Mouse (Mus musculus) stomach, embryonic 14.5 days (tissue): ENCODE results near the gene Ccdc155. TPM values are rescaled to one million over a fixed set of nuclear protein-coding genes. Genes with fewer than 3 reads are reported as not detected.

Source experiments
- ATAC-seq: fragments of 200-750 bp; cut with Nextera tagmentation; 2 replicates; pipeline ENCODE4 v1.8.0; 2017; ENCODE audit warnings: low read depth, moderate TSS enrichment; ENCODE audit not compliant: insufficient number of reproducible peaks, insufficient read depth, low FRiP score
- H3K27ac ChIP-seq: fragments of 300-500 bp; sonication (generic); 2 replicates; pipeline ENCODE4 v1.5.1; 2014; ENCODE audit warnings: mild to moderate bottlenecking, low read length, moderate library complexity, mixed read lengths
- H3K27me3 ChIP-seq: fragments of 300-500 bp; sonication (generic); 2 replicates; pipeline ENCODE4 v1.6.1; 2014; ENCODE audit warnings: low read length, control low read depth, mixed read lengths; ENCODE audit not compliant: control insufficient read depth, insufficient read depth
- H3K36me3 ChIP-seq: fragments of 300-500 bp; sonication (generic); 2 replicates; pipeline ENCODE4 v1.6.1; 2014; ENCODE audit warnings: mild to moderate bottlenecking, control low read depth, low read length, moderate library complexity, mixed read lengths; ENCODE audit not compliant: control insufficient read depth, insufficient read depth
- H3K4me1 ChIP-seq: fragments of 300-500 bp; sonication (generic); 2 replicates; pipeline ENCODE4 v1.6.1; 2014; ENCODE audit warnings: low read length, control low read depth, mixed read lengths; ENCODE audit not compliant: control insufficient read depth, insufficient read depth
- H3K4me2 ChIP-seq: fragments of 300-500 bp; sonication (generic); replicated peaks from 2 replicates; pipeline ENCODE4 v1.6.1; 2014; ENCODE audit warnings: low read depth, low read length, control low read depth
- H3K4me3 ChIP-seq: fragments of 300-500 bp; sonication (generic); 2 replicates; pipeline ENCODE4 v1.5.1; 2014; ENCODE audit warnings: low read depth, low read length, control low read depth
- H3K9ac ChIP-seq: fragments of 300-500 bp; sonication (generic); replicated peaks from 2 replicates; pipeline ENCODE4 v1.6.1; 2014; ENCODE audit warnings: low read depth, mild to moderate bottlenecking, control low read depth, low read length, moderate library complexity, mixed read lengths
- H3K9me3 ChIP-seq: fragments of 300-500 bp; sonication (generic); 2 replicates; pipeline ENCODE4 v1.6.1; 2016; ENCODE audit warnings: low read depth, low read length, control low read depth; ENCODE audit not compliant: control insufficient read depth
- WGBS: fragments of 180-500 bp; shearing (Covaris S2); extraction: QIAGEN DNeasy Blood & Tissue Kit; methylation state at CpG from one replicate; pipeline ENCODE4 v1.1.7; 2014; 5-methylcytosine and 5-hydroxymethylcytosine counted together
- polyA plus RNA-seq: library from polyadenylated mRNA; unstranded; fragments of >200 nt; fragmentation: Nextera tagmentation; extraction: Ambion mirVana; gene quantifications from 2 replicates; pipeline ENCODE4 v1.2.1, GENCODE M21; 2014

Gene Ccdc155
- polyA plus RNA-seq, 1 experiment from 2014 or later = 0.22 TPM

DNA sequence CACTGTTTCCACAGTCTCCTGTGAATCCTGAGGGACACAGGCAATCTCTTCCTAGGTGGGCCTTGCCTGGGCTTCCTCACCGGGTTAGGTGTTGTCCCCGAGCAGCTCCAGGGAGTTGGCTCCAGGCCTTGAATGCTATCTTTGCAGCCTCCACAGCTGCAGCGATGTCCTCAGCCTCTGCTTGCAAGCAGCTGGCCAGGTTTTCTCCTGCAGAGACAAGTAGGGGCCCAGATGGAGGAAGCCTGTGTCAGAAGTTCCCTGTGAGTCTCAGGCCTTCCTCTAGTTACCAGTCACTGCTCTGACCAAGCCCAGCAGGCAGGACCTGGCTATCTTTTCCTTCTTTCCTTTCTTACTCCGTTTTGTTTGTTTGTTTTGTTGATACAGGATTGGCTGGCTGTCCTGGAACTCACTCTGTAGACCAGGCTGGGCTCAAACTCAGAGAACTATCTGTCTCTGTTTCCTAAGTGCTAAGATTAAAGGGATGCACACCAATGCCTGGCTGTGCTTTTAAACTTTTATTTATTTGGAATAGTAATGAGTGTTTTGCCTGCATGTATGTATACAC is 56.1 kb downstream of the Ccdc155 start:
- Histone ChIP-seq H3K9me3 (no peaks in the 10 kb centered on the region), H3K9ac (no peak overlapping the region), H3K36me3 (peaks cover 24% of the 10 kb centered on the region), H3K27me3 (no peaks in the 10 kb centered on the region), H3K4me3 (no peak overlapping the region), H3K4me1 (peaks cover 23% of the 10 kb centered on the region; the same call in 1 of the 2 replicates), H3K4me2 (no peak overlapping the region), H3K27ac (peak overlapping the region; percentile 39; the same call in 1 of the 2 replicates)
- ATAC-seq = no peak
- whole genome bisulfite sequencing = 41% methylated on average over 4 of the region's 4 CpGs

DNA sequence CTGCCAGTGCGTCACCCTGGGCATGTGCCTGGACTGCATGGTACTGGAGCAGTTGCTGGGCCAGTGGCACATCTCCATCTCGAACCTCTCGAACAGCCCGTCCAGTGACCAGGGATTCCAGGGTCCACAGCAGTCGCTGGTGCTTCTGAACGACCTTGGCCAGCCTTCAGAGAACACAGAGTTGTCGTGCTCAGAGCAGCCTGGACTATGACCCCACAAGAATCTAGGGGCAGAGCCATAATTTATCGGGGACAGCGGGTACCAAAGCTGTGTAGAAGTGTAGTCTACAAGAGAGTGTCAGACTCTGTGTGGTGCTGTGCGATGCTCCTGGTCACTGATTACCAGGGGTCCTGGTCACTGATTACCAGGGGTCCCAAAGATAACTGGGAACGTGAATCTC is 56.8 kb downstream of the Ccdc155 start:
- WGBS = 84% methylated on average over 11 of the region's 11 CpGs
- no peaks in the 10 kb centered on the region for H3K27me3 ChIP-seq
- peaks cover 24% of the 10 kb centered on the region for H3K36me3 ChIP-seq
- H3K9ac ChIP-seq = no peak overlapping the region
- peaks cover 20% of the 10 kb centered on the region; the same call in 1 of the 2 replicates for H3K4me1 ChIP-seq
- no peak overlapping the region for H3K27ac ChIP-seq
- no peak overlapping the region for H3K4me3 ChIP-seq
- no peaks in the 10 kb centered on the region for H3K9me3 ChIP-seq
- H3K4me2 ChIP-seq = no peak overlapping the region
- ATAC-seq = no peak

DNA sequence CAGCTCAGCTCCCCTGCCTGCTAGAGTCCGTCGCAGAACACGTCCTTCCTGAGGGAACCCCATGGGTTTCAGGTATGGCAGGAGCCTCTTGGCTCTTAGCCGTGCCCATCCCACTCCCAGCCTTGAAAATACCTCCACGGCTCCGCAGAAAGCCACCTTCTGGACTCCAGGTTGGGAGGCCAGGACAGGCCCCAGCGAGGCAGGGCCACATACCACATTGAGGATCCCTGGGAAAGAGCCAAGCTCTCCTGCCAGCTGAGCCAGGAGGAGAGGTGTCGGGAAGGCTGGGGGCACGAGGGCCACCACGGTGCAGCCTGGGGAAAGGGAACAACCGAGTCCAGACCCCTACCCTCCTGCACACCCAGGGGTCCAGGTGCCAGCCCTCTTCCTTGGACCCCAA is 57.4 kb downstream of the Ccdc155 start:
- H3K27ac ChIP-seq = no peak overlapping the region
- peaks cover 20% of the 10 kb centered on the region; the same call in 1 of the 2 replicates for H3K4me1 ChIP-seq
- no peak for ATAC-seq
- H3K4me3 ChIP-seq = no peak overlapping the region
- WGBS = 97% methylated on average over 11 of the region's 11 CpGs
- H3K9me3 ChIP-seq = no peaks in the 10 kb centered on the region
- no peak overlapping the region for H3K4me2 ChIP-seq
- no peaks in the 10 kb centered on the region for H3K27me3 ChIP-seq
- H3K9ac ChIP-seq = no peak overlapping the region
- H3K36me3 ChIP-seq = peaks cover 26% of the 10 kb centered on the region

DNA sequence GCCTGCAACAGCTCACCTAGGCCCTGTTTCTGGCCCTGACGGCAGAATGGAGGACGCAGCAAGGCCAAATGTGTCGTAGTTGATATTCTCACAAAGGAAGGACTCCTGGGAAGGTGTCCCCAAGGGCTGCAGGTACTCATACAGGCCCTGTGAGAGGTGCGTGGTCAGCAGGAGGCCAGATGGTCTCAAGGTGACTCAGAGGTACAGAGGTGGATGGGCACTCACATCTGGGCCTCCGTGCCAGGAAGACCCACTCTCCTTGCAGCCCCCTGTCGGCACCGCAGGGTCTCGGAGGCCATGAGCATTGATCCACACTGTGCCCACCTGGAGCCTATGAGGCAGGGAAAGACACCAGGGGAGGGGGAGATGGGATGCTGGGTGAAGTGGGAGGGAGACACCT is 59.2 kb downstream of the Ccdc155 start:
- H3K27ac ChIP-seq = no peak overlapping the region

DNA sequence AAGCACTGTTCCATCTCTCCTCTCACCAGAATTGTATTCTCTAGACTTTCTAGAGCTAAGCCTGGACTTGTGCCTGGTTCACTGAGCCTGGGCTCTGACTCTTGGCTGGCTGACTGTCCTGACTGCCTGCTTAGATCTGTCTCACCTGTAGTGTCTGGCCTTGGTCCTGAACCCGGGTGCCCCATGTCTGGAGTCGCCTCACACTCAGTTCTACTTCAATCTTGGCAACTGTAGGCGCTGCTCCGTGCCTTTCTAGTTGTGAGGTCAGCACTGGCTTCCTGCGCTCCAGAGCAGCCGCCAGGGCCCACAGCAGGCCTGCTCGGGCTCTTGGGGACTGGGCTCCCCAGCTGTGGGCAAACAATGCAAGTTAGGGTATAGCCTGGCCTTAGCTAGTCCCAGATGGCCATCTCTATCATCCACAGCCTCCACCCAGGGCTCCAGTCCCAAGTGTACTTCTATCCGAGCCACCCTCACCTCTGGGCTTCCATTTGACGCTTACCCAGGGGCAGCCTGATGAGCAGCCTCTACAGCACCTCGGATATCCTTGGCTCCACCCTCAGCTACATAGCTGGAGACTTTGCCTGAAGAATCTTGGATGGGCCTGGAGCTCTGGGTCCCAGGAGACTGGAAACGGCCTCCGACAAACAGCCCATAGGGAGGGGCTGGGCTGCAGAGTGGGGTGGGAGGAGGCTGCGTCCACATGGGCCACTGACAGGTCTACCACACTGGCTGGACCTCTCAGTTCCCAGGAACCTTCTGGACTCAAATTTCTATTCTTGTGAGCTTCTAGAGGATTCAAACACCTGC is 60.1 kb downstream of the Ccdc155 start:
- no peak overlapping the region for H3K9ac ChIP-seq
- ATAC-seq = no peak
- no peaks in the 10 kb centered on the region for H3K4me1 ChIP-seq
- no peak overlapping the region for H3K4me3 ChIP-seq
- H3K9me3 ChIP-seq = no peaks in the 10 kb centered on the region
- H3K4me2 ChIP-seq = no peak overlapping the region
- no peak overlapping the region for H3K27ac ChIP-seq
- peaks cover 27% of the 10 kb centered on the region for H3K36me3 ChIP-seq
- 87% methylated on average over 13 of the region's 13 CpGs for WGBS
- H3K27me3 ChIP-seq = no peaks in the 10 kb centered on the region

More for the DNA sequence above, 59.2 kb downstream of the Ccdc155 start:
- no peak overlapping the region for H3K4me3 ChIP-seq
- WGBS = 94% methylated on average over 8 of the region's 8 CpGs
- no peak overlapping the region for H3K9ac ChIP-seq
- ATAC-seq = no peak
- H3K4me1 ChIP-seq = peaks cover 2% of the 10 kb centered on the region; the same call in 1 of the 2 replicates
- H3K9me3 ChIP-seq = no peaks in the 10 kb centered on the region
- peaks cover 27% of the 10 kb centered on the region for H3K36me3 ChIP-seq
- no peaks in the 10 kb centered on the region for H3K27me3 ChIP-seq
- no peak overlapping the region for H3K4me2 ChIP-seq

DNA sequence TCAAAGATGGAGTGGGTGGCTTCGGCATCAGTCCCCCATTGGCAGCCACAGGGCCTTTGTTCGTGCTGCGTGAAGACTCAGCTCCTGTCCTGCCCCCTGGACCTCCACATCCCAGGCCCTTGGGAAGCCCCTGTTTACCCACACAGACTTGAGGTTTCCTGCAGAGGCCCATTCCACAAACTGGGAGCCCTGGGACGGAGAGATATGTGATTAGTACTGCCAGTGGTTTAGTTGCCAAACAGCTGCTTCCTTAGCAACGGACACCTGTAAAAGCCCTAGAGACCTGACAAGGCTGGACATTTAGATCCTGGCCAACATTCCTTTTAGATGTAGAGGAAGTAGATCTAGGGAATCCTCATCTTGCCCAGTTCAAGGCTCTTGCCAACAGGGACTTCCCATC is 62.8 kb downstream of the Ccdc155 start:
- 90% methylated on average over 5 of the region's 5 CpGs for WGBS
- no peaks in the 10 kb centered on the region for H3K9me3 ChIP-seq
- no peak overlapping the region for H3K4me3 ChIP-seq
- no peak overlapping the region for H3K4me2 ChIP-seq
- no peaks in the 10 kb centered on the region for H3K4me1 ChIP-seq
- H3K9ac ChIP-seq = no peak overlapping the region
- no peak for ATAC-seq
- no peaks in the 10 kb centered on the region for H3K27me3 ChIP-seq
- H3K36me3 ChIP-seq = peaks cover 22% of the 10 kb centered on the region
- no peak overlapping the region for H3K27ac ChIP-seq

DNA sequence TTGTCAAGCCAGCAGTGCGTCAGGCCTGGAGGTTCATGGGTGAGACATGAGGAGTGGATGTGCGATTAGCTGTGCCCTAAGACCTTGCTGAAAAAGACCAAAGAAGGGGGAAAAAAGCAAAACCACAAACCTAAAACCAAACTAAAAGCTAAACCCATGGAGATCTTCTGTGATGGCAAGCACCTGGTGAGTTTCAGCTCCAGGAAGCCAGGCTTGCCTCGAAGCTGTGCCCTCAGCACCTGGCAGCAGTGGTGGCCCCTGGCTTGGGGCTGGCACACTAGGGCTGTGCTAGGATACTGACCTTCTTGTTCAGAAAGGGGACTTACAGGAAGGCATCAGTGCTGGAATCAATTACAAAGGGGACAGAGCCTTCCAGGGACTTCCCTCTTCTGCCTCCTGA is 63.4 kb downstream of the Ccdc155 start:
- no peak overlapping the region for H3K9ac ChIP-seq
- H3K4me2 ChIP-seq = no peak overlapping the region
- H3K27ac ChIP-seq = no peak overlapping the region
- peaks cover 20% of the 10 kb centered on the region for H3K36me3 ChIP-seq
- H3K27me3 ChIP-seq = no peaks in the 10 kb centered on the region
- no peaks in the 10 kb centered on the region for H3K9me3 ChIP-seq
- no peaks in the 10 kb centered on the region for H3K4me1 ChIP-seq
- ATAC-seq = no peak
- 86% methylated on average over 3 of the region's 3 CpGs for WGBS
- no peak overlapping the region for H3K4me3 ChIP-seq

DNA sequence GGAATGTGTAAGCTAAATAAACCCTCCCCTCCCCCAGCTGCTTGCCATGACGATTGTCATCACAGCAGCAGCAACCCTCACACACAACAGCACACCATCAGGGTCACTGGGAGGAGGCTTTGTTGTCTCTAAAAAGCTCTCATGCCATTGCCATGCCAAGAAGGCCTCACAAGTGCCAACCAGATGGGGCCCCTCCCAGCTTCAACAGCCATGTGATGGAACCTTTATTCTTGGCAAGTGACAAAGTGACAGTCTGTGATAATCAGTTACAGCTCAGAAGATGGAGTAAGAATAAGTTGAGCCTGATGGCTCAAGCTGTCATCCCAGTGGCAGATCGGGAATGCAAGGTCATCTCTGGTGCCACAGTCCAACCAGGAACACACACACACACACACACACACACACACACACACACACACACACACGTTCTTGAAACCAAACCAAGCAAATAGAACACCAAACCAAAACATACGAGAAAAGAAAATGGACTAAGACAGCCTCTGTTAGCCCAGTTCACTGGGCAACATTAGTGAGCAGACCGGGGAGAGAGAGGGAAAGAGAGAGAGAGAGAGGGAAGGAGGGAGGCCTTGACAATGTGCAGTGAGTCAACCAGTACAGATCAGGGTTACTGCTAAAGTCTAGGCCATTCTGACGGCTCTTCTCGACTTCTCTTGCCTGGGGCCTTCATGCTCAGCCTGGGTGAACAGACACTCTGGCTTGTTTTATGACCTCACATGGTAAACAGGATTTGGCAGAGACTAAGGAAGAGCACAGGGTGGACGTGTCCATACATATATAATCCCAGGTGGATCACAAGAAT is 64.6 kb downstream of the Ccdc155 start:
- 72% methylated on average over 8 of the region's 8 CpGs for WGBS
- no peaks in the 10 kb centered on the region for H3K27me3 ChIP-seq
- no peaks in the 10 kb centered on the region for H3K4me1 ChIP-seq
- no peak overlapping the region for H3K4me3 ChIP-seq
- no peak overlapping the region for H3K4me2 ChIP-seq
- H3K36me3 ChIP-seq = peaks cover 14% of the 10 kb centered on the region
- ATAC-seq = no peak
- H3K9me3 ChIP-seq = no peaks in the 10 kb centered on the region
- H3K9ac ChIP-seq = no peak overlapping the region
- no peak overlapping the region for H3K27ac ChIP-seq
